9 mouse cellular contexts compared by ENCODE assay signal in genomic region chr7:19822193-19822592, GRCm38 (mm10). TPM values are rescaled to one million over a fixed set of nuclear protein-coding genes. Genes with fewer than 3 reads are reported as not detected.
DNase-seq lines count a peak whose midpoint lies in the region; ATAC-seq and TF ChIP-seq lines count a peak whose summit lies in the region.
"Had no signal": no experiment of that assay in that cellular context is flagged by ENCODE, and none has a peak within 500 bp of the region (broad histone marks: within the 10 kb centered on the region; RNA-seq: fewer than 3 reads in every experiment).

No protein-coding gene starts in this region.

- TF ChIP-seq CTCF in testis, adult 2 months (IDR thresholded peaks at IDR 0.05; ENCODE audit: control insufficient read depth, insufficient read depth, insufficient replicate concordance, low read depth, low read length) = no peak
- no peak for TF ChIP-seq CTCF in stomach, postnatal 0 days (IDR thresholded peaks at IDR 0.05; ENCODE audit: low read depth)

- H3K9ac ChIP-seq in limb, embryonic 15.5 days = peak overlapping the region; percentile 47
- peak overlapping the region; percentile 78 for H3K9ac ChIP-seq in stomach, postnatal 0 days (ENCODE audit: low read length)

- peaks cover 38% of the 10 kb centered on the region for H3K27me3 ChIP-seq in erythroblast, embryonic 14.5 days (ENCODE audit: control insufficient read depth)
- no peaks in the 10 kb centered on the region; the same call in 1 of the 2 replicates for H3K27me3 ChIP-seq in testis, adult 2 months (ENCODE audit: control insufficient read depth, insufficient read depth, low read length)
- peaks cover 23% of the 10 kb centered on the region for H3K27me3 ChIP-seq in limb, embryonic 15.5 days
- H3K27me3 ChIP-seq in stomach, postnatal 0 days (ENCODE audit: control insufficient read depth, insufficient read depth, low read length) = no peaks in the 10 kb centered on the region

- no peak for TF ChIP-seq EP300 in stomach, postnatal 0 days (optimal IDR thresholded peaks at IDR 0.05)

- H3K4me1 ChIP-seq in erythroblast, embryonic 14.5 days (ENCODE audit: control insufficient read depth) = peaks cover 3% of the 10 kb centered on the region
- H3K4me1 ChIP-seq in testis, adult 2 months (ENCODE audit: control insufficient read depth, insufficient read depth, low read length) = peaks cover 23% of the 10 kb centered on the region
- H3K4me1 ChIP-seq in limb, embryonic 15.5 days = peaks cover 48% of the 10 kb centered on the region
- peaks cover 12% of the 10 kb centered on the region for H3K4me1 ChIP-seq in stomach, postnatal 0 days (replicated peaks; ENCODE audit: control insufficient read depth, insufficient read depth)

- H3K4me2 ChIP-seq in limb, embryonic 15.5 days = peak overlapping the region; percentile 77
- H3K4me2 ChIP-seq in stomach, postnatal 0 days (replicated peaks; ENCODE audit: low read depth) = peak overlapping the region; percentile 96

- no peak for TF ChIP-seq POLR2A in testis, adult 2 months (IDR thresholded peaks at IDR 0.05; ENCODE audit: control insufficient read depth, low read depth, low read length)

- H3K9me3 ChIP-seq in erythroblast, embryonic 14.5 days (ENCODE audit: control insufficient read depth, low read length) = peaks cover 4% of the 10 kb centered on the region; the same call in 1 of the 2 replicates
- no peaks in the 10 kb centered on the region for H3K9me3 ChIP-seq in limb, embryonic 15.5 days
- H3K9me3 ChIP-seq in stomach, postnatal 0 days (ENCODE audit: control insufficient read depth, low read length) = no peaks in the 10 kb centered on the region

- peak overlapping the region; percentile 52 for H3K4me3 ChIP-seq in erythroblast, embryonic 14.5 days (replicated peaks)
- peak overlapping the region; percentile 55 for H3K4me3 ChIP-seq in testis, adult 2 months (ENCODE audit: control insufficient read depth, low read depth, low read length)
- peak overlapping the region; percentile 47 for H3K4me3 ChIP-seq in limb, embryonic 15.5 days
- H3K4me3 ChIP-seq in stomach, postnatal 0 days (ENCODE audit: low read depth, low read length) = peak overlapping the region; percentile 53

- no peaks in the 10 kb centered on the region; the same call in 1 of the 2 replicates for H3K36me3 ChIP-seq in erythroblast, embryonic 14.5 days (ENCODE audit: control insufficient read depth)
- no peaks in the 10 kb centered on the region for H3K36me3 ChIP-seq in testis, adult 2 months (ENCODE audit: control insufficient read depth, insufficient read depth, low read length)
- no peaks in the 10 kb centered on the region for H3K36me3 ChIP-seq in limb, embryonic 15.5 days
- no peaks in the 10 kb centered on the region for H3K36me3 ChIP-seq in stomach, postnatal 0 days (ENCODE audit: control insufficient read depth, insufficient read depth, low read length)

- DNase-seq in testis, postnatal 14 days (ENCODE audit: low spot score) = no peak
- DNase-seq in stomach, postnatal 0 days (ENCODE audit: low spot score) = no peak
- no peak for DNase-seq in thymus, adult 18-20 months
- DNase-seq in adrenal gland, postnatal 10 days = no peak
- DNase-seq: cerebellum, postnatal 10 days had no signal

- no peak for ATAC-seq in erythroblast, adult 5-6 weeks (replicated peaks; ENCODE audit: low FRiP score, poor library complexity, severe bottlenecking)
- no peak for ATAC-seq in limb, embryonic 15.5 days (ENCODE audit: insufficient number of reproducible peaks, low FRiP score, low TSS enrichment, low read depth)
- no peak for ATAC-seq in stomach, postnatal 0 days (ENCODE audit: low FRiP score, low TSS enrichment)

- peak overlapping the region; percentile 32 for H3K27ac ChIP-seq in testis, adult 2 months (ENCODE audit: control insufficient read depth, insufficient read depth, low read depth, low read length)
- H3K27ac ChIP-seq in limb, embryonic 15.5 days = peak overlapping the region; percentile 43; the same call in 1 of the 2 replicates
- H3K27ac ChIP-seq in stomach, postnatal 0 days (replicated peaks) = peak overlapping the region; percentile 91

- 6% methylated on average over 20 of the region's 20 CpGs for WGBS in limb, embryonic 15.5 days
- WGBS in stomach, postnatal 0 days = 11% methylated on average over 18 of the region's 20 CpGs

RNA-seq across cellular contexts. Expression of gene Bcl3, which starts 0.4 kb away (rescaled TPM):
- 0.15 and 0.18 TPM in 2 replicates for polyA plus RNA-seq in erythroblast, embryonic 14.5 days (2012)
- 14.8 TPM in 1 of 2 replicates, not detected in the other for total RNA-seq in erythroblast, adult 5-6 weeks (2015; ENCODE audit: low replicate concordance)
- total RNA-seq in erythroblast, adult 5-6 weeks (2017; ENCODE audit: low replicate concordance) = 0.84 and 1.5 TPM in 2 replicates
- polyA plus RNA-seq in testis, adult 2 months (2012; rRNA removed) = 4.4 and 5.9 TPM in 2 replicates
- 3.9 and 4.4 TPM in 2 replicates for polyA plus RNA-seq in limb, embryonic 15.5 days (2015; fragmentation: Nextera tagmentation; extraction: Ambion mirVana)
- polyA plus RNA-seq in stomach, postnatal 0 days (2015; fragmentation: Nextera tagmentation; extraction: Ambion mirVana) = 8.9 and 9.1 TPM in 2 replicates
- total RNA-seq in adrenal gland, postnatal 10 days (2021) = 10 to 100 TPM; 15.4 to 16.6 TPM

RNA-seq across cellular contexts. Expression of gene Cblc, which starts 25.6 kb away (rescaled TPM):
- not detected in 2 replicates for polyA plus RNA-seq in erythroblast, embryonic 14.5 days (2012)
- not detected in 2 replicates for total RNA-seq in erythroblast, adult 5-6 weeks (2015; ENCODE audit: low replicate concordance)
- total RNA-seq in erythroblast, adult 5-6 weeks (2017; ENCODE audit: low replicate concordance) = not detected in 2 replicates
- polyA plus RNA-seq in testis, adult 2 months (2012; rRNA removed) = 0.82 TPM in 1 of 2 replicates, not detected in the other
- 14.6 and 15.2 TPM in 2 replicates for polyA plus RNA-seq in limb, embryonic 15.5 days (2015; fragmentation: Nextera tagmentation; extraction: Ambion mirVana)
- polyA plus RNA-seq in stomach, postnatal 0 days (2015; fragmentation: Nextera tagmentation; extraction: Ambion mirVana) = 44.4 and 48.5 TPM in 2 replicates
- total RNA-seq in adrenal gland, postnatal 10 days (2021) = 1 to 10 TPM; 1.8 to 3.2 TPM

RNA-seq across cellular contexts. Expression of gene Gm19345, which starts 29.6 kb away (rescaled TPM):
- not detected in 2 replicates for polyA plus RNA-seq in erythroblast, embryonic 14.5 days (2012)
- total RNA-seq in erythroblast, adult 5-6 weeks (2015; ENCODE audit: low replicate concordance) = not detected in 2 replicates
- not detected in 2 replicates for total RNA-seq in erythroblast, adult 5-6 weeks (2017; ENCODE audit: low replicate concordance)
- 0.21 and 0.42 TPM in 2 replicates for polyA plus RNA-seq in testis, adult 2 months (2012; rRNA removed)
- polyA plus RNA-seq in limb, embryonic 15.5 days (2015; fragmentation: Nextera tagmentation; extraction: Ambion mirVana) = not detected in 2 replicates
- 0.29 and 0.41 TPM in 2 replicates for polyA plus RNA-seq in stomach, postnatal 0 days (2015; fragmentation: Nextera tagmentation; extraction: Ambion mirVana)
- not detected for total RNA-seq in adrenal gland, postnatal 10 days (2021)

RNA-seq across cellular contexts. Expression of gene Ceacam16, which starts 38.9 kb away (rescaled TPM):
- not detected in 2 replicates for polyA plus RNA-seq in erythroblast, embryonic 14.5 days (2012)
- total RNA-seq in erythroblast, adult 5-6 weeks (2015; ENCODE audit: low replicate concordance) = 0.38 TPM in 1 of 2 replicates, not detected in the other
- total RNA-seq in erythroblast, adult 5-6 weeks (2017; ENCODE audit: low replicate concordance) = not detected in 2 replicates
- polyA plus RNA-seq in testis, adult 2 months (2012; rRNA removed) = 0.32 and 0.37 TPM in 2 replicates
- not detected in 2 replicates for polyA plus RNA-seq in limb, embryonic 15.5 days (2015; fragmentation: Nextera tagmentation; extraction: Ambion mirVana)
- polyA plus RNA-seq in stomach, postnatal 0 days (2015; fragmentation: Nextera tagmentation; extraction: Ambion mirVana) = not detected in 2 replicates
- total RNA-seq in adrenal gland, postnatal 10 days (2021) = under 1 TPM in 1 of 2 experiments, not detected in 1; 0.18 TPM

RNA-seq across cellular contexts. Expression of gene Bcam, which starts 51.4 kb away (rescaled TPM):
- polyA plus RNA-seq in erythroblast, embryonic 14.5 days (2012) = 0.02 TPM in 1 of 2 replicates, not detected in the other
- total RNA-seq in erythroblast, adult 5-6 weeks (2015; ENCODE audit: low replicate concordance) = not detected in 2 replicates
- not detected in 2 replicates for total RNA-seq in erythroblast, adult 5-6 weeks (2017; ENCODE audit: low replicate concordance)
- 4.5 and 7.5 TPM in 2 replicates for polyA plus RNA-seq in testis, adult 2 months (2012; rRNA removed)
- polyA plus RNA-seq in limb, embryonic 15.5 days (2015; fragmentation: Nextera tagmentation; extraction: Ambion mirVana) = 120 and 150 TPM in 2 replicates
- polyA plus RNA-seq in stomach, postnatal 0 days (2015; fragmentation: Nextera tagmentation; extraction: Ambion mirVana) = 87.5 and 103 TPM in 2 replicates
- total RNA-seq in adrenal gland, postnatal 10 days (2021) = 10 to 100 TPM; 62.4 to 75.1 TPM

Comparison
In these comparisons a context has a peak if more than half of its experiments do, and no peak if none do; other contexts are left out.
1. H3K27ac ChIP-seq: peak in every context shown above with its lines; median percentile 91 in stomach, postnatal 0 days; 43 in limb, embryonic 15.5 days; 32 in testis, adult 2 months.